Mouse (Mus musculus) splenic B cell, adult 2 months (primary cell): ENCODE data around the gene Cdh22.

Experiments used
- DNase-seq: peaks from one replicate; pipeline ENCODE4 v3.0.0-alpha.2; 2011; ENCODE audit warnings: low read depth, low spot score
- H3K27me3 ChIP-seq: 2 replicates; pipeline ENCODE4 v1.6.1; 2012; ENCODE audit warnings: mild to moderate bottlenecking, low read length, moderate library complexity, mixed read lengths; ENCODE audit not compliant: control insufficient read depth, poor library complexity, insufficient read depth, severe bottlenecking
- H3K36me3 ChIP-seq: 2 replicates; pipeline ENCODE4 v1.6.1; 2012; ENCODE audit warnings: mild to moderate bottlenecking, low read length, moderate library complexity, mixed read lengths; ENCODE audit not compliant: control insufficient read depth, poor library complexity, insufficient read depth, severe bottlenecking

Cdh22 gene

DNA sequence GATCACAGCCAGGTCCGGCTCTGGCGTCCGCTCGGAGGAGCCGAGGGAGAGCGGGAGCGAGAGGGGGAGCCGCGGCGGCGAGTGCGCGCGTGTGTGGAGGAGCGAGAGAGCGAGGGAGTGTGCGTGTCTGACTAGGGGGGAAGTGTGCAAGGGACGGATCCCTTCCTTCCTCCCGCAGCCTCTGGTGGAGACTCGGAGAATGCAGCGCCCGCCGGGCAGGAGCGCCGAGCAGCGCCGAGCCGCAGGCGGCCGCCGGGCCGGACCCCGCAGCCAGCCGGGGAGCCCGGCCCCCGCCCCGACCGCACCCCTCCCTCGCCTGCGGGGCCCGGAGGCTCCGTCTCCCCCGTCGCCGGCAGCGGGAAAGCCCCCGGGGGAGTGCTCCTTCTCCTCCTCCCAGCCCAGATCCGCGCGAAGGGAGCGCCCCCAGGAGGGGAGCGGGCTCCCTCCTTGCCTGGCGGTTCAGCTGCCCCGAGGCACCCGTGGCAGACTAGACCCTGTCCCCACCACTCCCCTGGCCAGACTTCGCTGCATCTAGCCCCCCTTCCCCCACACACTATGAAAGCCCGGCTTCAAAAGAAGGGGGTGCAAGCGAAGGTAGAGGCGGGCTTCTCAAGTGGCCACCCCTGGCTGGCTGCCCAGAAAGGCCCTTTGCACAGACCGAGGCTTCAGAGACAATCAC, at the start of gene Cdh22:
Gene Cdh22 (minus strand): TSS at position 241 of the 679 bp plus-strand sequence.
- H3K36me3 ChIP-seq = no peaks in the 10 kb centered on the region
- no peaks in the 10 kb centered on the region for H3K27me3 ChIP-seq
- peak; percentile 25 for DNase-seq

DNA sequence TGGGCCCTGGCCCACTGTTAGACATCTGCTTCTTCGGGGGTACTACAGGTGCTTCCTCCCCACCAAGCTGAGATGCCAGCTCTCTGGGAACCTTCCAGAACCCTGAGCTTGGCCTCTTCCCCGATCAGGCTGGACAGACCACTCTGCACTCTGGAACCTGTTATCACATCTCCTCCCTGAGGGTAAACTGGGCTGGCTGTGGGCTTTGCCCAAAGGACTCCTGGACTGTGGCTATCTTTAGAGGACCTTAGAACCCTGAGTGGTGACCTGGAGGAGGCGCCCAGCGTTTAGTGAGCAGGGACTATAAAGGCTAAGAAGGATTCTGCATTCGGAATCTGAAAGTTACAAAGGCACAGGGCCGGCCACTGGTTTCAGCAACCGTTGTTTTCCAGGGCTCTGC, 49.7 kb upstream of the Cdh22 start:
- H3K27me3 ChIP-seq = no peaks in the 10 kb centered on the region
- H3K36me3 ChIP-seq = peaks cover 8% of the 10 kb centered on the region
- DNase-seq = no peak

- H3K27me3 ChIP-seq = no peaks in the 10 kb centered on the region
- peaks cover 10% of the 10 kb centered on the region for H3K36me3 ChIP-seq
- DNase-seq = no peak
These were observed 49.0 kb upstream of the Cdh22 start for GRCm38 (mm10) chr2:165283644-165284043.

- H3K36me3 ChIP-seq = peaks cover 12% of the 10 kb centered on the region
- no peak for DNase-seq
- no peaks in the 10 kb centered on the region for H3K27me3 ChIP-seq
These were observed 47.2 kb upstream of the Cdh22 start for GRCm38 (mm10) chr2:165281779-165282311.

- Histone ChIP-seq H3K36me3 (peaks cover 16% of the 10 kb centered on the region), H3K27me3 (no peaks in the 10 kb centered on the region)
- DNase-seq = no peak
These were observed 44.7 kb upstream of the Cdh22 start for GRCm38 (mm10) chr2:165279351-165279750.

DNA sequence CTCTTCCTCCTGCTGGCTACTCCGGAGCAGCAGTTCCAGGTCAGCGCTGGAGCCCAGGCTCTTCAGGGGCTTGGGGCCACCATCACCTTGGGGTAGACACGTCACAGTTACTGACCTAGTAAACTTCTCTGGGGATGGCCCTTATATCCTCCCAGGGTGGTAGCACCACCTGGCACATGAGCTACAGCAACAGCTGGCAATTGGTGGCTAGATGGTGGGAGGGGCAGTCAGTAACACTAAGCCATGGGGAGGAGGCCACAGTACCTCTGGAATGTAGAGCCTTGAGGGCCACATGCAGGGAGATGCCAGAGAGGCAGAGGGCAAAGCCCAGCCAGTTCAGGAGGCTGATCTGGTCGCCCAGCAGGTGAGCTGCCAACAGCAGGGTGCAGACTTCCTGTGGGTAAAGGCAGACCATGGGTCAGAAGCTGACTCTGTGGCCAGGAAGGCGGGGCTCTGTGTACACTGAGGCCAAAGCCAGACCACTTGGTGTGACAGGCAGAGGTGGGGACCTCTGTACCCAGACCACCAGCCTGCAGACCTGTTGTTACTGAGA, 42.6 kb upstream of the Cdh22 start:
- Histone ChIP-seq H3K36me3 (peaks cover 14% of the 10 kb centered on the region), H3K27me3 (no peaks in the 10 kb centered on the region)
- DNase-seq = no peak

DNA sequence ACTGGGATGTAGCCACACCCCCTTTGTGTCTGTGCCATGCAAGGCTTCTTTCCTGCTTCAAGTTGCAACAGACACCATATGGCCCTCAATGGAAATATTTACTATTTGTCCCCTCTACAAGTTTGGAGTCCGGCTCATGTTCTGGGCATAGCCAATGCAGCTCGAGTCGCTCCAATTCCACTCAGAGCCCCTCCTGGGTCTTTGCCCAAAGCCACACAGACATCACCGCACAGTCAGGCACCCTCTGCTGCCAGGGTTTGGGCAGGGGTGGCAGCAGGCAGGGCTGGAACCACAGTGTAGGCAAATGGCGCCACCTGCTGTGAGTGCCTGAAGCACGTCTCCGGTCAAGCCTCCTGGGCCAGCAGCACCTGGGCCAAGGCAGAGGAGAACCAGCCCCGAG, 41.2 kb upstream of the Cdh22 start:
- Histone ChIP-seq H3K36me3 (peaks cover 12% of the 10 kb centered on the region; the same call in 1 of the 2 replicates), H3K27me3 (no peaks in the 10 kb centered on the region)
- peak; percentile 74 for DNase-seq

DNA sequence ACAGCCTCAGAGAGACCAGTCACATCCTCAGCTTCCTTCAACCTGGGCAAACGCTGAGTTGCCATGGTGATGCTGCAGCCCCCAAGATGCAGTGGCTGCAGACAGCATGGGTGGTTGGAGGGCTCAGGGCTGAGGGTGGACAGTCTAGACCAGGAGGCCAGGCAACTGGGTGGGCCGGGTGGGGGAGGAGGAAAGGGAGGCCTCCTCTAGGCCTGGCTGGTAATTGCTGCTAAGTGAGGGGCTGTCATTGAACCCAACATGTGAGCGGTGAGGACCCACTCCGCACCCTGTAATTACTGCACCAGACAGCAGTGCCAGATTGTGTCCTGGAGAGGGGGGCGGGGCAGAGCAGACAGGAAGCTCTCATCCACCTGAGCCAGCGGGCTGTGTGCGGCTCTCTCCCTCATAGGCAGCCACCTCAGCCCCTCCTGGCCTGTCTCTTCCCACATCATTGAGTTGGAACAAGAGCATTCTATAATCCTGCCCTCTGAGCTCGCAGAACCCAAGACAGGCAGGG, 40.5 kb upstream of the Cdh22 start:
- Histone ChIP-seq H3K36me3 (peaks cover 12% of the 10 kb centered on the region; the same call in 1 of the 2 replicates), H3K27me3 (no peaks in the 10 kb centered on the region)
- no peak for DNase-seq

DNA sequence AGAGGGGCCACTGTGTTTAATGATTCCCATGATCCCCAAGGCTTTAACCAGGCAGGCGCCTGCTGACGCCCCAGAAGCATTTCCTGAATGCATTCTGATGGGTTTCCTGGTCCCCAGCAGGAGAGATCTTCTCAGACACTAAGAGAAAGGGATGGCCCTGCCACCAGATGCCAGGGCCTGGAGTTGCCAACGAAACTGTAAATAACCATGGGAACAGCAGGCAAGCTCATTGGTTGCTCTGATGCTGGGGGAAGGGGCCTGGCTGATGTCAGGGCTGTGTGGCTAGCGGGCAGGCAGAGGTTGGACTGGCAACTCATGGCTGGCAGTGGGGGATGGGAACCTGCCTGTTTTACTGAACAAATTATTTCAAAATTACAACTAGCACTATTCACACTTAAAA, 38.9 kb upstream of the Cdh22 start:
- DNase-seq = no peak
- Histone ChIP-seq H3K36me3 (peaks cover 7% of the 10 kb centered on the region; the same call in 1 of the 2 replicates), H3K27me3 (no peaks in the 10 kb centered on the region)

GRCm38 (mm10) chr2:165271326-165271725, 36.7 kb upstream of the Cdh22 start:
- Histone ChIP-seq H3K27me3 (no peaks in the 10 kb centered on the region), H3K36me3 (no peaks in the 10 kb centered on the region)
- DNase-seq = no peak

- DNase-seq = peak; percentile 65
- Histone ChIP-seq H3K36me3 (no peaks in the 10 kb centered on the region), H3K27me3 (no peaks in the 10 kb centered on the region)
These were observed 36.2 kb upstream of the Cdh22 start for GRCm38 (mm10) chr2:165270858-165271257.

DNA sequence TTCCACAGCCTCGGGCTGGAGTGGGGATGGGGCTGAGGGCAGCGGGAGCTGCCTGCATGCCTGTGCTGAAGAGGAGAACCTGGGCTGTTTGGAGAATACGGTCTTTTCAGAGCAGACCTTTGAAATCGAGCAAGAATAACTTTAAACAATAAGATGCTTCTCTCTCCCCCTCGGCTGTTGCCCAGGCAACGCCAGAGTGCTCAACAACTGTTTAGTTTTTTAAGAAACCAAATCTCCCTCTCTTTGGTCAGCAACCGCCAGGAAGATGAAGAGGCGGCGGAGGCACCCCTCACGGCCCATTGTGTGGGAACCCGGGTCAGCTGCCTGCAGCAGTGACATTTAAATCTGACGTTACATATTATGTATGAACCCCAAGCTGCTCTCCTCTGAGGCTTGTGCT, 32.1 kb upstream of the Cdh22 start:
- no peak for DNase-seq
- Histone ChIP-seq H3K36me3 (no peaks in the 10 kb centered on the region), H3K27me3 (no peaks in the 10 kb centered on the region)

DNA sequence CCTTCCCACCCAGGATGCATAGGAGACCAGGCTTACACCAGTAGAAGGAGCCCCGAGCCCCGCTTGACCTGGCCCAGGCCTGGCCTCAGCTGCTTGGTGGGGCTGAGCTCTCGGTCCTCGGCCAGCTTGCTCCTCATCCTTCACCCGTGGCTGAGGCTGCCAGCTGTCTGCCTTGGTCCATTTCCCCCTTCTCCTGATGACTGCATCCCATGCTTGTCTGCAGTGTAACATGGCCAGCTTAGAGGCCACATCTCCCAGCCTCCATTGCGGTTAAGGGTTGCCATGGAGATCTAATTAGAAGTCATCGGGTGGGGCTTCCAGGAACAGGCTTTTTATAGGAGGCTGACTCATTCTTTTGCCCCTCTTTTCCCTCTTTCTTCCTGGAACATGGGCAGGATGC, 29.2 kb upstream of the Cdh22 start:
- Histone ChIP-seq H3K36me3 (no peaks in the 10 kb centered on the region), H3K27me3 (no peaks in the 10 kb centered on the region)
- DNase-seq = no peak

GRCm38 (mm10) chr2:165262274-165262990, 27.8 kb upstream of the Cdh22 start:
- no peaks in the 10 kb centered on the region for H3K36me3 ChIP-seq
- DNase-seq = no peak
- H3K27me3 ChIP-seq = no peaks in the 10 kb centered on the region

DNA sequence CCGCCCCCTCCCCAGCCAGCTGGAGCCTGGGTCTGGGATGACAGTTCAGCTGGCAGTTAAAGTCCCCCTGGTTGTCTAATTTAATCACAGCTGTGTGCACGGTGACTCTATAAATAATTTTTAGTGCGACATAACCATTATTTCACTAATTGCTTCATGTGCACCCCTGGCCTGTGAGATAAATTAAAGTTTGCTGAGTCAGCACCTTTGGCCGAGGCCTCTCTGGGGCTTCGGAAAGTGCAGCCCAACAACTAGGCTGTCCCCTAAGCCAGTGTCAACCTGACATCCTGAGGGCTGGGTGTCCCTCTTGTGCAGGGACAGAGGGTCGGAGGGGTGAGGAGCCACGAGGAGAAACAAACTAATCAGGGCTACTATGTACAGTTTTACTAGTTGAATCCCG, 25.2 kb upstream of the Cdh22 start:
- no peak for DNase-seq
- Histone ChIP-seq H3K27me3 (no peaks in the 10 kb centered on the region), H3K36me3 (no peaks in the 10 kb centered on the region)
